Mouse (Mus musculus): Measurements from ENCODE around the gene Scn11a. TPM values are rescaled to one million over a fixed set of nuclear protein-coding genes. Genes with fewer than 3 reads are reported as not detected.

Scn11a gene
- not detected in 4 replicates for total RNA-seq (2023)

GRCm38 (mm10) chr9:119825297-119825696 lies at the start of gene Scn11a:
Gene Scn11a, minus strand, starts transcription at chr9:119825456.

GRCm38 (mm10) chr9:119719222-119719621 lies 106.0 kb downstream of the Scn11a start, which contains the start of gene Scn10a:
Gene Scn10a, minus strand, starts transcription at chr9:119719322.

Other genes with a start within 250 kb of the Scn11a start
- gene Scn5a, start 246.4 kb downstream of the Scn11a start, total RNA-seq (2023), result not detected in 4 replicates
- not detected in 4 replicates for gene Scn10a, start 106.1 kb downstream of the Scn11a start, total RNA-seq (2023)
- 64.2 to 78.2 TPM (median 70.0 TPM) in 4 replicates for gene Wdr48, start 69.4 kb upstream of the Scn11a start, total RNA-seq (2023)
- 8.6 to 12.9 TPM (median 10.7 TPM) in 4 replicates for gene Gorasp1, start 112.1 kb upstream of the Scn11a start, total RNA-seq (2023)
- gene Ttc21a, start 112.2 kb upstream of the Scn11a start, total RNA-seq (2023), result 0.76 TPM in 1 of 4 replicates, not detected in the others
- gene Csrnp1, start 159.2 kb upstream of the Scn11a start, total RNA-seq (2023), result 356 to 391 TPM (median 369 TPM) in 4 replicates
- gene Xirp1, start 198.1 kb upstream of the Scn11a start, total RNA-seq (2023), result 0.19 to 0.77 TPM (median 0.21 TPM) in 3 of 4 replicates, not detected in the other
- gene Cx3cr1, start 244.4 kb upstream of the Scn11a start, total RNA-seq (2023), result 0.24 to 0.45 TPM (median 0.36 TPM) in 4 replicates